Mouse (Mus musculus) spleen, postnatal 4 days (tissue): ENCODE data around the gene Pold1.

Experiments
- DNase-seq, 2 experiments: peaks; one replicate each; pipeline ENCODE4 v3.0.0; 2022; ENCODE audit warnings: low spot score in 2 of 2

Gene Pold1

DNA sequence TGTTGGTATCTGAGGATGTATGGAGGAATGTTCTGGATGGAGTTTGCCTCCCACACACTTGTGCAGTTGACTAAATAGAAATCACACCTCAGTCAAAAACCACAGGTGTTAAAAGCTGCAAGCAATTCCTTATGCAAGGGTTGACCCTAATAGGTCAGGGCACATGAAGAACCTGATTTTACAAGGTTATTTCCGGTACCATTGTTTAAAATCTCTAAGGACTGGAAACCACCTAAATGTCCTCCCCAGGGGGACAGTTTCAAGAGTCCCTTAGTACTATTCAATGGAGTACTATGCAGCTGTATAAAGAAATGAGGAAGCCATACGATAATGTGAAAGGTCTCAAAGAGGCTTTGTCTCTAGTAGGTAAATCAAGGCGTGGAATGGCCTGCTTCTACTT, 2.4 kb downstream of the Pold1 start:
- DNase-seq = no peak

DNA sequence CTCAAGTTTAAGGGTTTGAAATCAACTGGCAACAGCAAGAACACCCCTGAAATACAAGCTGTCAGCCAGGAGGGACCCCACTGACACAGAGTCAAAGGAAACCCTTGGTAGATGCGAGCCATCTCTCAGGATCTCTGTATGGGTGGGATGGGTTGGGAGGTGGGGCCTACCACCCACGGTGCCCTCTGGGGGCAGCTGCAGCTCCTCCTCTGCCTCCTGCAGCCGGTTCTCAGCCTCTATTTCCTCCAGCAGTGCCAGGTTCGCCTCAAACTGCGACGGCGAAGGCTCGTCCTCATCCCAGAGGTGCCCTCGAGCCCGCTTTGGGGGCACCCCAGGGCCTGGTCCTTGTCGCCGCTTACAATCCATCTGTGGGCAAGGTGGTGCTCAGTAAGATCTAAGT, 5.6 kb downstream of the Pold1 start:
- no peak for DNase-seq

DNA sequence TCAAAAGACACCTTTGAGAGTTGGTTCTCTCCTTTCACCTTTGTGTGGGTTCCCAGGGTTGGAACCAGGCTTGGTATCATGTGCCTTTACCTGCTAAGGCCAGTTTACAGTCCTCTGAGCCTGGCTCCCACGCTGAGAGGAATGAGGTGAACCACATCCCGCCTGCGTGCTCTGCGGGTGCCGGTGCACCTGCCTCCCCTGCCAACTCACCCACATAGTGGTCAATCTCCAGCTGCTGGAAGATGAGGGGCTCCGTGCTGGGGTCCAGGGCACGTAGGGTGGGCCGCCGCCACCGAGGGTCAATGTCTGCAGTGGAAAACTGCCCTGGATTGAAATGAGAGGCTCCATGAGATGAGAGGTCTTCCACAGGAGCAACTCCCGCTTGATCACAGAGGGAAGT, 6.1 kb downstream of the Pold1 start:
- no peak for DNase-seq

DNA sequence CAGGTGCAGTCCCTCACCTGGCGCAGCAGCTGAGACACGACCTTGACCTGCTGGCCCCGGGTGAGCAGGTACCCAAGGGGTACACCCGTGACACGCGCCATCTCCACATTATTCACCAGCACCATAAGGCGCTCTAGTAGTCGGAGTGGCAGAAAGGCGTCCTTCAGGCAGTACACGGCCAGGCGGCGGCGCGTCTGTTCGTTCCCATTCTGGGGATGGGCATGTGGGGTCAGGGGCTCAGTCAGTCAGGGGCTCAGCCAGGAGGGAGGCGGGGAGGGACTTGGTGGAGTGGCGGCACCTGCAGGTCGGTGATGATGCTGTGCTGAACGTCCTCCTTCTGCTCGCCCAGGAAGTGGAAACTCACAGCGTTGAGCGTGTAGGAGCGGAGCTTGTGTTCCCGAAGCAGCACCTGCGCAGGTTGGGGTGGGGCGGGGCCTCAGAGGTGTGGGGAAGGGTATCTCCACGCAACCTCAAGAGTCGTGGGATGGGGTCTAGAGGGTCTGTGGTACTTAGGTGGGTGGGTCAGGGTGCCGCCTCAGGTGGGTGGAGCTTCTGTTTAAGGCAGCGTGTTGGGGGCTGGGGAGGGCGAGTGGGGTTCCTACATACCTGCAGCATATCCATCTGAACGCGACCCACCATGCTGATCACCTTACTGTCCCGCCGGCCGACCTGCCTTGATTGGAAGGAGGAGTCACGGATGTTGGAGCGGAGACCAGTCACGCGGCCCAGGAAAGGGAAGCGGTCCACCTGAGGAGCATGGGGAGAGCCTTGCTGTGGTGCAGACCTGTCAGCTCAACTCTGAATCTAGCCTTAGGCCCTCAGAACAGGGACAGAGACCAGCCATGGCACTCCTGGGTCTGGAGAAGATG, 9.7 kb downstream of the Pold1 start:
- DNase-seq = peak in 1 of 2 experiments; percentile 58

DNA sequence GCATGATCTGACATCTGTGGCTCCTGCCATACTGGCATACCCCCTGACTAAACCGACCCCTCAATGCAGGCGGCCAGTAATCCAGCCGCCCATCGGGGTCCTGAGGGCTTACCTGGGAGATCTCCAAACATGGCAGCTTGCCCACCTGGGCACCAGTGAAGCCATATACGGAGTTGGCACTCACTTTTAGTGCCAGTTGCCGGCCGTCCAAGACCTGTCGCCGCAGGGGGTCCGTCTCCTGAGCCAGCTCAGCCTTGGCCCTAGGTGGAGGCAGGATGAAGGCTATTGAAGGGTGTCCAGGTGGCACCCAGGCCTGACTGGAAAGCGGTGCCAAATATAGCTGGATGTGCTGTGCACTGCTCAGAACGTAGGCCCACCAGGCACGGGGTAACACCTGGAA, 11.2 kb downstream of the Pold1 start:
- DNase-seq = no peak

DNA sequence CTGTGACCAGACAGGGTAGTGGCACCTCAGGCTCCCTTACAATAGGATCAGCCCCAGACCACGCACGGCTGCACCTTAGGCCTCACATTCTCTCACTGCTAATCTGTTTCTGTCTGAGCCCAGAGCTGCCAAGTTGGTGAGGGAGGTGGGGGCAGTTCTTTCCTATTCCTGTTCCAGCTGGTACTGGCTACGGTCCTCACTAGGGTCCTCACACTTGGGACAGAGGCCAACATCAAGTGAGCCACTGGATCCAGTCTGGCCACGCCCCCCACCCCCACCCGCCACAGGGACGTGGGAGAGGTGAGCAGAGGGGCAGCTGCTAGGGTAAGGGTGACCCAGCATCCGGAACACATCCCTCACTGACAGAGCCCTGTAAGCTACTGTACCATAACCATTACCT, 11.6 kb downstream of the Pold1 start:
- no peak for DNase-seq

DNA sequence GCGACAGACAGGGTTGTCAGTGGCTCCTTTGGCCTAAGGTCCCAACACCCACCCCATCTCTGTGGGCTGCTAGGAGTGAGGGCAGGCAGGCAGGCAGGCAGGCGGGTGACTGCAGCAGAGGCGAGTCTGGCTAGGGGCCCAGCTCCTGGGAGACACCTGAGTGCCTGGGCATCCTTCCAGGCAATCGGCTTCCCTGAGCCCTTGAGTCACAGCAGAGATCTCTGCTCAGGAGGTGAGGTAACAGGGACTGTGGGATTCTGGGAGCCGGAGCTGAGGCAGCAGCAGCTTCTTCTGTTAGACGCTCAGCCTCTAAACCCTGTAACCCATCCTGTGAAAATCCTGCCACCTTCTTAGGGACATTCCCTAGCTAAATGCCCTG, 12.1 kb downstream of the Pold1 start:
- DNase-seq = no peak

DNA sequence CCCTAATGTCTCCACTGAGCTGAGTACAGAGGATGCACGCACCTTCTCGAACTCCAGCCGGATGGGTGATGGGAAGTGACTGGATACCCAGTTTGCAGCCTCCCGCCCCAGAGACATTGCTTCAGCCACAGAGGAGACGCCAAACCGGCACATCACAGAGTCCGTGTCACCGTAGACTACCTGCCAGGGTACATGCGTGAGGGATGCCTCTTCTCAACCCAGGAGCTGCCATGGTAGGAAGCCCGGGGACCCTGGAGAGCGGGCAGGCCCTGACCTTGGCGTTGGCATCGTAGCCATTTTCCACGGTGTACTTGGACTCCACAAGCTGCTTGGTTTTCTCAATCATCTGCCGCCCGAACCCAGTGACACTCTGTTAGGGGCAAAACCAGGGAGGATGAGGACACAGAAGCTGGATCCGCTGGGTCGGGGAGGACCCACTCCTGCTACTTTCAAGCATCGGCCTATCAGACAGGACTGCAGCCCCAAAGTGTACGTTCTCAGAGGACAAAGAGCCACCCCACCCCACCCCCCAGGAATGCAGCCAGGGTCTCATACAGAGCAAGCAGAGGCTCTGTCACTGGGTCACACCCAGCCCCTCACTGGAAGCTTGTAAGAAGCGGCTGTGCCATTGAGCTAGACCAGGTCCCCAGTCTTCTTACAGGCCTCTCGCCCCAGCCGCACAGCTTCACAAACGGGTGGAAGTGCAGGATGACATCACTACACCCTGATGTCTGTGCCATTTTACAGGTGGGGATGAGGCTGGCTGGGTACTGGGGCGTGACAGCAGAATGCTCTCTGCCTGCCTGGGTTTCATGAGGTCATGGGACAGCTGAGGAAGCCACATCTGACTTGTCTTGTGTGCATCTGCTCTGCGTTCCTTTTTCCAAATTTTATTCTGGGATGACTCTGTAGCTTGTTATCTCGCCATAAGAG, 12.7 kb downstream of the Pold1 start:
- DNase-seq = peak in 1 of 2 experiments; percentile 67

DNA sequence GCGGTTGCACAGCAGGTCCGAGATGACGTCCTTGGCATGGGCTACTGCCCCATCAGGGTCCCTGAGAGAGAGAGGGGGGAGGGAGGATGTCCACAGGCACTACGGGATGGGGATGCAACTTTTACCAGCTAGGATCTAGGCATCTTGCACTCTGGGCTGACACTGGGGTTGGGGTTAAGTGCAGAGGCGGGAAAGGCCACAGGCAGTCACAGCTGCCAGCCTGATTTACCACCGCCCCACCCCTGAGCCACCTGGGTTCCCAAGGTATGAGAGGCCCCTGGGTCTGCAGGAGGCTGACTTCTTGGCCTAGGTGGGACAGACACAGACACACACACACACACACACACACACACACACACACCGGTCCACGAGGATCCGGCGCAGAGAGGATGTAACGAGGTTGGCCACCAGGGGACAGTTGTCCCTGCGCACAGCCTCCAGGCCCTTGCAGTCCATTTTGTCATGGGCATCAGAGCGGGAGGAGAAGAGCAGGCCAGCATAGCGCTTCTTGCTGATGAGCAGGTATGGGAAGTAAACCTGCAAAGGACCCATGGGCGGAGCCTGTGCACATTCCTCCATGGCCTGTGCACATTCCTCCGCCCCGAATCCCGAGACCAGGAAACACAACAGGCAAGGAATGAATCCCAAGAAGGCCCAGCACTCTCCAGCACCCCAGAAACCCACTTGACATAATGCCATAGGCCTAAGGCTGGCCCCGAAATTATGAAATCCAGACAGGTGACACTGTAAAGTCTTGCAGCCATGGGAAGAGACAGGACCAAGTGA, 13.8 kb downstream of the Pold1 start:
- peak in 1 of 2 experiments; percentile 66 for DNase-seq

DNA sequence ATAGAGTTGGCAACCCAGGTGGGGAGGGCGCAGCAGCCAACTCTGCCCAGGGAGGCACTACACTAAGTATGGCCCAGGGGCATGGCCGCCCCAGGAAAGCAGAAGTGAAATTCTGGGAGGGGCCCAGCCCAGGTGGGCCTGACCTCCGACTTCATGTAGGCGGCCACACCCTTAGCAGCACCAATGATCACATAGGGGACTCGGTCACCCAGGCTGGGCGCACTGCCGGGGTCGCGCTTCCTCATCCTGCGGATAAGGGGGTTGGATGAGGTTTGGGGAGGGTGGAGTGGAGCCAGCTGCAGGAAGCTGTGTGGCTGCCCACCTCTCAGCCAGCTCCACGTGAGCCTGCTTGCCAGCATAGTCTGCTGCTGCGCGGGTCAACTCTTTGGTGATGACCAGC, 14.4 kb downstream of the Pold1 start:
- DNase-seq = peak; percentile 74 to 78

DNA sequence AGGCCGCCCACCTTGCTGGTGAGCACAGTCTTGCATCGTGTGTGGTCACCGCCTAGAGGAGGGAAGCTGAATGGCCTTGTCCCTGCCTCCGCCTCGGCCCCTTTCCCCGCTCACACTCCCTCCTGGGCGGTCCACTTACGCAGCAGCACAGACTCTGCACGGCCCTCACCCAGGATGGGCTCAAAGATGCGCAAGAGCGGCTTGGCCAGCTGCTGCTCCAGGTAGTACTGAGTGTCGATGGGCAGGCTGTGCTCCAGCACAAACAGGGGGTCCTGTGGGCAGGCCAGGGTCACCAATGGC, 15.0 kb downstream of the Pold1 start:
- DNase-seq = peak in 1 of 2 experiments; percentile 70

DNA sequence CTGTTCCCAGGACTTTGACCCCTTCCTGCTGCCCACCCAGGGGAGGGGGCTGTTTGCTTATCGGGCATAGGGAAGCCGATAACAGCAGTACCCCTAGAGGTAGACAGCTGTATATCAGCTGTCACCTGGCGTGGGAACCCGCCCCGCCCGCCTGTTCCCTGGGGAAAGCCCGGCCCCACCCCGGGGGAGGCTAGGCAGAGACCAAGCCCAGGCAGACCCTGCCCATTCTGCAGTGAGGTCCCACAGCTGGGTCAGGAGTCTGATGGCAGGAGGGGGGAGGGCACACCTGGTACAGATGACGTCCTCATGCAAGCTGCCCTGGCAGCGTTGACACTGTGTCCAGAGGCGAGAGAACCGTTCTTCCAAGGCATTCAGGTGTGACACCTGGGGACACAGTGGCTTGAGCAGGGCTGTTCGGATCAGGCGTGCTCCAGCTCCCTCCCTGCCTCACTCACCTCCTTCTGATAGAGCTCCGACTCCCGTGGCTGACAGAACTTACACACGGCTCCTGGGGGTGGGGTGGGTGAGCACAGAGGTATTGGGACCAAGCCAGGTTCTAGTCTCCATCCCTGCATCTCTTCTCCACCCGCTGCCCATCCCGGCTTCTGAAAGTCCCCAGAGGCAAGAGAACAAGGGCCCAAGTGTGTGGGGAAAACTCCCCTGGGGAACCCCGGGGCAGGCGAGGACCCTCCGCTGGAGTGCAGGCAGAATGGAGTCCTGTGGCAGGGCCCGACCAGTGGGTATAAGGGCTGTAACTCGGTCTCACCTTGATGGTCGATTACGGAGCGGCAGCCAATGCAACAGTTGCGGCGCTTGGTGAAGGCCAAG, 15.5 kb downstream of the Pold1 start:
- DNase-seq = peak; percentile 72 to 80

DNA sequence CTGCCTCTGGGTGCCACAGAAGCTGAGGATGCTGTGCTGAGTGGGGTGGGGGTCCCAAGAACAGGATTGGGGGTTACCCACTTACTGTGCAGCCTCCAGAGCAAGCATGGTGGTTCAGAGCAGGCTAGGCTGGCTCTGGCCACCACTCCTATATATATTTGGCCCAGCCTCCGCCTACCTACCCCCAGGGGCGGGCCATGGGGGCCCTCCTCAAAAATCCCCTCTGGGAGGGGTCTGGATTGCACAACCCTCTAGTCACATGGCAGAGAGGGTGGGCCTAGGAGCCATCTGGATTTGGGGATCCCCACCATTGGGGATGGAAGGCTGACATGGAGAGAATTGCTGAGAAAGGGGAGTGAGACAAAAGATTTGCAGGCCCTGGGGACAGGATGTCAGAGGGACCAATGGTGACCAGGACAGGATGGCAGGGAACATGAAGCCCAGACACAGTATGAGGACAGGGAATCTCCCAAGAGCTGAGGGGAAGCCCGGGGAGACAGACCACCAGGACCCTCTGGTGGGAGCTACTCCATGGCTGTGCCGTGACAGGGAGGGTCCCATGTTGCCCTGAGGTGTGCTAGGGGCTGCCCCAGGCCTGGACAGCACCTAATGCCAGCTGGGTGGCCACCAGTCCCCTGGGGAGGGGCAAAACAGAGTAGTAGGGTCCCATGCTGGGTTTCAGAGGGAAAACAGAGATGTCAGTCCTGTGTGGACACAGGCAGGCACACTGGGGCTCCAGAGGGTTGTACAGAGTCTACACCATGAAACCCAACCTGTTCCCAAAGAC, 16.5 kb downstream of the Pold1 start, which contains the start of gene Spib:
Gene Spib, minus strand, starts transcription at position 126 of the 787 bp plus-strand sequence.
- peak; percentile 67 to 79 for DNase-seq

DNA sequence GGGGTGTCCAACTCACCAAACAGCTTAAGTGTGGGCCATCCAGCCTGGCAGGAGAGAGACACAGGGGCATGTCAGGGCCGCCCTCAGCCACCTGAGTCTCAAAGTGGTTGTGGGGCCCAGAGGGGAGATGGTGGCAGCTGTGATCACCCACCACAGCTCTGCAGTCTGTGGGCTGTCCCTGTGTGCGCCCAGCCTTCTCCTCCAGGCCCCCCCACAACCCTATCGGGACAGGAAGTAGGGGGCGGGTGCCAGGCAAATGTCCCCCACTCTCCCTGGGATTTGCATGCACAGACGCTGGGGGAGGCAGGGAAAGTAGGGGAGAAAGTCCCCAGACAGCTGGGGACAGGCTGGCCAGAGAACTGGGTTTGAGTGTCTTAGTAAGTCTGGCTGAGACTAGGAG, 17.4 kb downstream of the Pold1 start:
- peak; percentile 66 to 77 for DNase-seq

DNA sequence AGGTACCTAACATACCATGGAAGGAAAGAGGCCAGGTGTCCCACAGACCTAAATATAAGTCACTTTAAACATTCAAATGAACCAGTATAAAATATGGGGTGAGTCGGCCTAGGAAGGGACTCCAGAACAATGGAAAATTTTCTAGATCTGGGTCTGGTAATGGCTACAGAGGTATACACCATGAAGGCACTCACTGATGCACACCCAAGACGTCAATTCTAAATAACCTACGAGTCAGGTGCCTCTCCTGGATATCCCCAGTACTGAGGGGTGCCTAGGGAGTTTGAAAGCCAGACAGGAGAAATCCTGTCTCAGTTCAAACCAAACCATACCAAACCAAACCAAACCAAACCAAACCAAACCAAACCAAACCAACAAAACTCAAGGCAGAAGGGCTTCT, 18.1 kb downstream of the Pold1 start:
- no peak for DNase-seq

DNA sequence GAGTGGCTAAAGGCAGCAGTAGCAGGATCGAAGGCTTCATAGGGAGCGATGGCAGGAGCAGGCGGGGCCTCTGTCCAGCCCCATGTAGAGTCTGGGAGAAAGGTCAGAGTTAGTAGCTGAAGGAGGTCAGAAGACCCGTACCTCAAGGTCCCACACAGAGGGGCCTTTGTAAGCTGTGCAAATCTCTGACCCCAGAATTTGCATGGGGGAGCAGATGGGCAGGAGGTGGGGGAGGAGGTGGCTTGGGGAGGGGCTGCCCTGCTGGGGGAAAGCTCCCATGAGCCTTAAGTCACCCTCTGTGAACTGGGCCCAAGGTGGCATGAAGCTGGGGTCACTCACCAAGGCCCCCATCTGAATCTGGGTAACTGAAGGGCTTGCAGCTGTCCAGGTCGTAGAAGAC, 19.1 kb downstream of the Pold1 start:
- peak in 1 of 2 experiments; percentile 38 for DNase-seq

DNA sequence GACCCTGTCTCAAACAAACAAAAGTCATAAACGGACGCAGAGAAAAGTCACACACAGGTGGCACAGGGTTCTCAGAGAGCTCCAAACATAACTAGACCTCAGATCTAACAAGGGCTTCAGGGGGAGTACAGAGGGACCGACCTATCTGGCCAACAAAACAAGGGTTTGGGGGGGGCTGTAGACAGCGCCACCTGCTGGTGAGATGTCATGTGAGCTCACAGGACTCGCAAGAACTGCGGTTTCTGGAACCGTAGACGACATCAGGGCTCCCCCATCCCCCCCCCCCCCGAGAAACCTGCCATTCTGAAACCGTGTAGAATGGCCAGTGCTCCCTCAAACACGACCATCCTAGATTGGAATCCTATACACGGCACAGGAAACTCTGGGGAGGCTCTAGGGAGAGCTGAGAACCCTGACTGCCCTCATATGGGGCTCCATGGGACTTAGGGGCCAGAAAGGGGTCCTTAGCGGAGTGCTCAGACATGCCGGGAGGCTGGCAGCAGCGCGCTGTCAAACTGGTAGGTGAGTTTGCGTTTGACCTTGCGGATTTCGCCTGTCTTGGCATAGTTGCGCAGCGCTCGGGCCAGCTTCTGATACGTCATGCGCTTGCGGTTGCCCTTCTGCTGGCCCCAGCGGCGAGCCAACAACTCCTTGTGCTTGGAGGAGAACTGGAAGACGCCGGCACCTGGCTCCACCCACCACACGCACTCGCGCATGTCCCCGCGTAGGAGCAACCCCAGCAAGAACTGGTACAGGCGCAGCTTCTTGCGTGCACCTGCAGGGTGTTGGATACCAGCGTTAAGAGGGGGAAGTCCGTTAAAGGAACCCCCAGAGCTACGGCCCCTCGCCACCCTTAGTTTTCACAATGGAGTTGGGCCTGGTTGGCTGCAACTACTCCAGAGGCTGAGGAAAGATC, 20.9 kb downstream of the Pold1 start:
- peak; percentile 79 to 93 for DNase-seq

DNA sequence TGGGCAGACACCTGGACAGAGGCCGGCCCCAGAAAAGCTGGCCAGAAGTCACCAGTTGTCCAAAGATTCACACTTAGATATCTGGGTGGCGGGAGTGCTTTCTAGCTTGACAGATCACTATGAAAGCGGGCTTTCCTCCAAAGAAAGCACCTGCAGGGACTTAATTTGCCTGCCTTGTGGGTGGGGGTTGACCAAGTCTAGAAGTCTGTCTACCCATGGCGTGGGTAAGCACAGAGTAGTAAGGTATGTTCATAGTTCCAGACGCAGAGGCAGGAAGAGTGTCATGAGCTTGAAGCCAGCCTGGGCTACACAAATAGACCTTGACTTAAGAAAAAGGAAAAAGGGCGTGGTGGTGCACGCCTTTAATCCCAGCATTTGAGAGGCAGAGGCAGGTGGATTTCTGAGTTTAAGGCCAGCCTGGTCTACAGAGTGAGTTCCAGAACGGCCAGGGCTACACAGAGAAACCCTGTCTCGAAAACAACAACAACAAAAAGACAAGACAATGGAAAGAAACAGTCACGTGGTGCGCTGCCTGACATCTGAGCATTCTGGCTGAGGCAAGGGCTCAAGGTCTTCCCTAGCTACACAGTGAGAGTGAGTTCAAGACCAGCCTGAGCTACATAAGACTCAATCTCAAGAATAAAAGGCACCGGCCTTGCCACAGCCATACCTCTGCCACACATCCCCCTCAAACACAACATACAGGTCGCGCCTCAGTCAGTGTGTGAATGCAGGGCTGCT, 22.1 kb downstream of the Pold1 start:
- no peak for DNase-seq
